Mouse (Mus musculus): ENCODE measurements around the gene Tbc1d10a. TPM values are rescaled to one million over a fixed set of nuclear protein-coding genes. Genes with fewer than 3 reads are reported as not detected.

Gene Tbc1d10a
- polyA plus RNA-seq, 1 experiment from 2014 or later = 20.9 TPM

DNA sequence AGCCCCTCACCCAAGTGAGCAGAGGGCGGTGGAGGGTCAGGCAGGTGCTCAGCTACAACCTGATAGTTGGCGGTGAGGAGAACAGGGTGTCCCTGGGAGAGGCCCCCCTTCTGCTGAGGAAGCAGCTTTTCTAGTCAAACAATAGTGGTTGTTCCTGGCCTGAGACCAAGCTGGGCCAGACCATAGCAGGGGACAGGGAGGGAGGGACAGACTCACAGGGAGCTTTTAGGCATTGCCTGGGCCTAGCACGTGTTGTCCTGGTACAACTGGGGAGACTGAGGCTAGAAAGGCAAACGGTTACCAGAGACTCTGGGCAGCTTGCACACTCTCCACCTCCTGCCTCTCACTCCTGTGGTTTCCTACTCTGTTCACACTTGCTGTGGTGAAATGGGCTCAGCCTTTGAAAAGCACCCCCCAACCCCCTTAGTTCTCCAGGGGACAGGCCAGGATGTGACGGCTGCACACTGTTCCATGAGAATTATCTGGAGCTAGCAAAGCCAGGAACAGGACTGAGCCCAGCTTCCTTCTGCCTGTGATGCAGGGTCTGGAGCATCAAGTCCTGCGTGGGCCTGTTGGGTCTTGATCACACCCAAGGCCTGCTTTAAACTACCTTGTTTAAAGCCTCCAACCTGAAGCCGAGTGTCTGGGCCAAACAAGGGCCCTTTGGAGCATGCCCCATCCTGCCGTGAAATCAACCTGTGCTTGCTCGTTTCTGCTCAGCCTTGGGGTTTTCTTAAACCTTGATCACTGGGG, 29.8 kb downstream of the Tbc1d10a start:
- DNase-seq = peak; percentile 31
- ATAC-seq (ENCODE audit: insufficient read depth) = no peak
- Histone ChIP-seq H3K9ac (no peak overlapping the region), H3K4me2 (no peak overlapping the region), H3K27ac (ENCODE audit: low read depth) (0 out of 2 replicates have a peak overlapping the region, but pooled peaks have one; percentile 9), H3K9me3 (ENCODE audit: low read depth, low read length) (no peaks in the 10 kb centered on the region), H3K27me3 (ENCODE audit: insufficient read depth, low read length) (no peaks in the 10 kb centered on the region), H3K4me1 (ENCODE audit: insufficient read depth) (no peaks in the 10 kb centered on the region; the same call in 1 of the 2 replicates), H3K36me3 (ENCODE audit: insufficient read depth) (peaks cover 40% of the 10 kb centered on the region; the same call in 1 of the 2 replicates), H3K4me3 (ENCODE audit: low read depth, low read length) (no peak overlapping the region)
- TF ChIP-seq CTCF (IDR thresholded peaks at IDR 0.05; ENCODE audit: low read depth) = no peak
- WGBS = 75% methylated on average over 9 of the region's 9 CpGs

GRCm38 (mm10) chr11:4217914-4218629, 31.5 kb downstream of the Tbc1d10a start, which contains the start of gene Castor1:
Castor1 (plus strand) TSS chr11:4218225.
- WGBS = 2% methylated on average over 56 of the region's 56 CpGs
- Histone ChIP-seq H3K27me3 (ENCODE audit: insufficient read depth, low read length) (no peaks in the 10 kb centered on the region), H3K9ac (peak within 1 kb of the TSS; percentile 33; the same call in 1 of the 2 replicates), H3K4me2 (peak within 1 kb of the TSS; percentile 90), H3K4me1 (ENCODE audit: insufficient read depth) (no peaks in the 10 kb centered on the region; the same call in 1 of the 2 replicates), H3K36me3 (ENCODE audit: insufficient read depth) (peaks cover 28% of the 10 kb centered on the region; the same call in 1 of the 2 replicates), H3K4me3 (ENCODE audit: low read depth, low read length) (peak within 1 kb of the TSS; percentile 48), H3K9me3 (ENCODE audit: low read depth, low read length) (no peaks in the 10 kb centered on the region), H3K27ac (ENCODE audit: low read depth) (no peak within 1 kb of the TSS)
- DNase-seq (peak; percentile 93), ATAC-seq (ENCODE audit: insufficient read depth) (peak; percentile 86)
- no peak for TF ChIP-seq CTCF (IDR thresholded peaks at IDR 0.05; ENCODE audit: low read depth)

DNA sequence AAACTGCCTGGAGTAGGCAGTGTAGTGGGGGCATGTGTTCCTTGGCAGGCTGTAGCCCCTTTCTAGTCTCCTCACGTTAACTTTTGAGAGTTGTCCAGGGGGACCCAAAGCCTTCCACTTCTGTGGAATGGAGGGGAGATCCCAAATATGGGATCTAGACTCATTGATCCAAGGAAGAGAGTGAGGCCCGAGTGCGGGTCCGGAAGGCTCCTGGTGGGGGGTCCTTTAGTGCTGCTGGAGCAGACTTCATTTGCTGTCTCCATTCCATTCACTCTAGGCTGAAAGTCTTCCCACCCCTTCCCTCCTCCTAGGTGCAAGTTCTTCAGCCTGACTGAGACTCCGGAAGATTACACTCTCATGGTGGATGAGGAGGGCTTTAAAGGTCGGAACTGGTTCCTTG, 32.0 kb downstream of the Tbc1d10a start:
- no peak for DNase-seq
- Histone ChIP-seq H3K27me3 (ENCODE audit: insufficient read depth, low read length) (no peaks in the 10 kb centered on the region), H3K9me3 (ENCODE audit: low read depth, low read length) (no peaks in the 10 kb centered on the region), H3K9ac (peak overlapping the region; percentile 33; the same call in 1 of the 2 replicates), H3K4me2 (peak overlapping the region; percentile 90), H3K27ac (ENCODE audit: low read depth) (no peak overlapping the region), H3K4me3 (ENCODE audit: low read depth, low read length) (peak overlapping the region; percentile 48), H3K4me1 (ENCODE audit: insufficient read depth) (no peaks in the 10 kb centered on the region; the same call in 1 of the 2 replicates), H3K36me3 (ENCODE audit: insufficient read depth) (peaks cover 23% of the 10 kb centered on the region; the same call in 1 of the 2 replicates)
- no peak for ATAC-seq (ENCODE audit: insufficient read depth)
- no peak for TF ChIP-seq CTCF (IDR thresholded peaks at IDR 0.05; ENCODE audit: low read depth)
- 6% methylated on average over 6 of the region's 6 CpGs for WGBS

- H3K4me3 ChIP-seq (ENCODE audit: low read depth, low read length) = no peak overlapping the region
- H3K9ac ChIP-seq = no peak overlapping the region
- peaks cover 16% of the 10 kb centered on the region; the same call in 1 of the 2 replicates for H3K36me3 ChIP-seq (ENCODE audit: insufficient read depth)
- WGBS = 12% methylated on average over 2 of the region's 2 CpGs
- TF ChIP-seq CTCF (IDR thresholded peaks at IDR 0.05; ENCODE audit: low read depth) = peak; percentile 86
- ATAC-seq (ENCODE audit: insufficient read depth) (no peak), DNase-seq (peak; percentile 90)
- peak overlapping the region; percentile 90; the same call in 1 of the 2 replicates for H3K4me2 ChIP-seq
- no peak overlapping the region for H3K27ac ChIP-seq (ENCODE audit: low read depth)
- no peaks in the 10 kb centered on the region for H3K27me3 ChIP-seq (ENCODE audit: insufficient read depth, low read length)
- H3K4me1 ChIP-seq (ENCODE audit: insufficient read depth) = no peaks in the 10 kb centered on the region; the same call in 1 of the 2 replicates
- no peaks in the 10 kb centered on the region for H3K9me3 ChIP-seq (ENCODE audit: low read depth, low read length)
Measured at GRCm38 (mm10) chr11:4219317-4219751, 32.7 kb downstream of the Tbc1d10a start.

GRCm38 (mm10) chr11:4219908-4220307, 33.3 kb downstream of the Tbc1d10a start:
- no peak overlapping the region for H3K4me3 ChIP-seq (ENCODE audit: low read depth, low read length)
- H3K9ac ChIP-seq = no peak overlapping the region
- peaks cover 10% of the 10 kb centered on the region; the same call in 1 of the 2 replicates for H3K36me3 ChIP-seq (ENCODE audit: insufficient read depth)
- H3K27me3 ChIP-seq (ENCODE audit: insufficient read depth, low read length) = no peaks in the 10 kb centered on the region
- no peaks in the 10 kb centered on the region for H3K9me3 ChIP-seq (ENCODE audit: low read depth, low read length)
- no peak for TF ChIP-seq CTCF (IDR thresholded peaks at IDR 0.05; ENCODE audit: low read depth)
- DNase-seq (no peak), ATAC-seq (ENCODE audit: insufficient read depth) (no peak)
- no peaks in the 10 kb centered on the region; the same call in 1 of the 2 replicates for H3K4me1 ChIP-seq (ENCODE audit: insufficient read depth)
- H3K4me2 ChIP-seq = no peak overlapping the region
- WGBS = 62% methylated on average over 9 of the region's 9 CpGs
- H3K27ac ChIP-seq (ENCODE audit: low read depth) = no peak overlapping the region

- peak; percentile 90 for TF ChIP-seq CTCF (IDR thresholded peaks at IDR 0.05; ENCODE audit: low read depth)
- 0 out of 2 replicates have a peak, but pooled peaks have one; percentile 18 for ATAC-seq (ENCODE audit: insufficient read depth)
- Histone ChIP-seq H3K27ac (ENCODE audit: low read depth) (no peak overlapping the region), H3K27me3 (ENCODE audit: insufficient read depth, low read length) (no peaks in the 10 kb centered on the region), H3K4me1 (ENCODE audit: insufficient read depth) (no peaks in the 10 kb centered on the region; the same call in 1 of the 2 replicates), H3K4me2 (no peak overlapping the region), H3K4me3 (ENCODE audit: low read depth, low read length) (no peak overlapping the region), H3K9ac (no peak overlapping the region), H3K9me3 (ENCODE audit: low read depth, low read length) (no peaks in the 10 kb centered on the region), H3K36me3 (ENCODE audit: insufficient read depth) (0 out of 2 replicates have a peak, but pooled peaks cover 3% of the 10 kb centered on the region)
- peak; percentile 77 for DNase-seq
- WGBS = 51% methylated on average over 28 of the region's 28 CpGs
Measured at GRCm38 (mm10) chr11:4220443-4221400, 34.1 kb downstream of the Tbc1d10a start.

Data from lung, embryonic 14.5 days (tissue).